Mouse (Mus musculus): Measurements from ENCODE around the gene Egln3.

Egln3 gene

DNA sequence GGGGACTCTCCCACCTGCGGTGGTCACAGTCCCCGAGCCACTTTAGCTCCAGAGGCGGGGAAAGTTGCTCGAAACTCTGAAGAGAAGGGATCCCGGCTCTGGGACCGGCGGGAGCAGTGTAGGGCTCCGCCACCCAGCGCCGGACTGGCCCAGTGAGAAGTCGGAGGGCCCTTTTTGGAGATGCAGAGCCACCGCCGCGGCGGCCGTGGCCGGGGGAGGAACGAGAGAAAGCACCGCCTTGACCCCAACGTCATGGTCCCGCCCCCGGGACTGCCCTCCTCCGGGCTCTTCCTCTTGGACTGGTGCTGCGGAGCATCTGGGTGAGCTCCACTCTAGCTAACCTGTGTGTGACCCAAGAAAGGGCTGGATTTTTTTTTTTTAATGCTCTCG, at the start of gene Egln3:
Gene Egln3 (minus strand): TSS at position 205 of the 390 bp plus-strand sequence.
- in situ Hi-C loops (cut with MseI, MboI): loop anchor here (25.0 kb wide), 1 partner anchor 284 kb away; no protein-coding TSS in a partner anchor

DNA sequence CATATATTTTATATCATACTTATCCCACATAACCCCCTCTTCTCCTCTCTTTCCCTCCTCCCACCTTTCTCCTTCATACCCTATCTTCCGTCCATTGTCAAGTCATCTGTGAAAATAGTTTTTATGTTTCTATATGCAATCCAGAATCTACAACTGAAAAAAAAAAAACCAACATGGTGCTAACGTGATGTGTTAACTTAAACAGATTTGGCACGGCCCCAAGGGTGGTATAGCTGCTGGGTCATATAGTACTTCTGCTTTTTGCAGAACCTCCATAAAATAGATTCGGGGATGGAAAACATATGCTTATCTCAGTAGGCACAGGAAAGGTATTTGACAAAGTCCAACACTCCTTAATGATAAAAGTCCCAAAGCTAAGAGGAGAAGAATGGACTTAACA, 49.8 kb upstream of the Egln3 start:
- in situ Hi-C loops (cut with MseI, MboI): no loop called here

DNA sequence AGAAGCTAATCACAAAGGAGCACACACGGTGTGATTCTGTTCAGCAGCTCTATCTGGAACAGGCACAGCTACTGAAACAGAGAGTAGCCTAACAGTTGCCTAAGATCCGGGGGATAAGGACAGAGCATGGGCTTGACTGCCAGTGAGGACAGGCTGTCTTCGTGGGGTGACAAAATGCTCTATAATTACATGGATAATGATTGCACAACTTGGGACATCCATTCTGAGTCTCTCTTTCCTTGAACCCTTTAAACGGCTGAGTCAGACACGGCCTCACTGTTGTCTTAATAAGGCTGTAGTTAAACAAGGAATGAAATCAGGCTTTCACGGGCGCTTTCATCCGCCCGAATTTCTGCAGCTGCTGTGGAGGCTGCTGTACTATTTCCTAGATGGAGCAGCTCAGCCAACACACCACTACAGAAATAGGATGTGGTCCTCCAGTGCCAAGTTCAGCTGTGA, 48.3 kb upstream of the Egln3 start:
- in situ Hi-C loops (cut with MseI, MboI): no loop called here

DNA sequence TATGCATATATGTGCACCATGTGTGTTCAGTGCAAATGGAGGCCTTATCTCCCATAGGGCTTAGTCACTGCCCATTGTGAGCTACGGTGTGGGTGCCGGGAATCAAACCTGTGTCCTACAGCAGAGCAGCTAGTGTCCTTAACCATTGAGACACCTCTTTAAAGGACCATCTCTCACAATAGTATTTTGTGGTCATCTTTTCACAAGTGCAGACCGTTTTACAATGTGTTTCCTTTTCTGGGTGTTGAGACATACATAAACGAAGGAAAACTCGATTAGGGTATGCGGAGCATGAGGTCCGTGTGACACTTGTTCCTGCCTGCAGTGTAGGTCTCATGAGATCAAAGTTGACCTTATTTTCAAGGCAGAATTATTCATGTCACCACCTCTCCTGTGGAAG, 44.2 kb upstream of the Egln3 start:
- in situ Hi-C loops (cut with MseI, MboI): no loop called here

DNA sequence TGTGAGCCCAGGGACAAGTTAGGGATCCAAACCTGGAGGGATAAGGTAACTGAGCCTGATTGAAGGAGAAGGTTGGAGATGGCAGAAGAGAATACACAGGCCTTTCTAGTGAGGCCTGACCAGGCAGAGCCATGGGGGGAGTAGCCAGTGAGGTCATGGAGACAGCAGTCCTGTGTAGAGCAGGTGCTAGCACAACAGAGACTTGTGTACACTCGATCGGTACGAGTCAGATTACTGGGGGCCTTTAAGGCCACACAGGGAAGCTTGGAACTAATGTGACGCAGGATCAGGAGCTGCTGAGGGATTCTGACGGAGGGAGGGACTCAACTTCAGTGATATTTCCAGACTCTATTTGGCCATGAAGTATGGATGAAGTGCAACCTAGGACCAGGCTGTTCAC, 39.5 kb upstream of the Egln3 start:
- in situ Hi-C loops (cut with MseI, MboI): no loop called here

DNA sequence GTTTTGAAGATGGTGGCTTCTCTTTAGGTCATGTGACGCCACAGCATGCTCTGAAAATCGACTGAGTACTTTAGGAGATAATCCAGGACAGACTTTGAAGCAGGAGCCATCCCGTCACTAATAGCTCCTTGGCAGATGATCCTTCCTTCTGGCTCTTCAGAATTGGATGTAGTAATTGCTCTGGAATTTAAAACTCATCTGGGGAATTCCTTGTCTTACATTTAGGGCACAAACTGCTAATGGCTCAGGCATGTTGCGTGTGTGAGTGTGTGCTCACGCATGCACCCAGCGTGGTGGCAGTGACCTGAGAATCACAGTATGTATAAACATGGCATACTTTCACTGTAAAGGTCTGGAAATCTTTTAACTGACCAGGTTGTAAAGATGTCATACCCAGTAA, 38.3 kb upstream of the Egln3 start:
- in situ Hi-C loops (cut with MseI, MboI): no loop called here

DNA sequence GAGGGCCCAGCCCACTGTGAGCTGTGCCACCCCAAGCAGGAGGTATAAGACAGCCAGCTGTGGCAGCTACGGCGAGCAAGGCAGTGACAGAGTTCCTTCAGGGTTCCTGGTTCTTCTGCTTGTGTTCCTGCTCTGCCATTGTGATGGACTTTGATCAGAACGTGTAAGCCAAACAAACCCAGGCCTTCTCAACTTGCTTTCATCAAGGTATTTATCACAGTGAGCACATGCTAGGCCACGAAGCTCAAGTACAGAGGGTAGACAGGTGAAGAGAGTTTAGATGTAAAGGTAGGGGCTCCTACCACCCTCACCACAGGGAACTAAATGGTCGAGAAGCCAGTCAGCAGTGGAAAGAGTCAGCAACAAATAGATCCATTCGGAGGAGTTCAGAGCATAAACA, 30.1 kb upstream of the Egln3 start:
- in situ Hi-C loops (cut with MseI, MboI): no loop called here

DNA sequence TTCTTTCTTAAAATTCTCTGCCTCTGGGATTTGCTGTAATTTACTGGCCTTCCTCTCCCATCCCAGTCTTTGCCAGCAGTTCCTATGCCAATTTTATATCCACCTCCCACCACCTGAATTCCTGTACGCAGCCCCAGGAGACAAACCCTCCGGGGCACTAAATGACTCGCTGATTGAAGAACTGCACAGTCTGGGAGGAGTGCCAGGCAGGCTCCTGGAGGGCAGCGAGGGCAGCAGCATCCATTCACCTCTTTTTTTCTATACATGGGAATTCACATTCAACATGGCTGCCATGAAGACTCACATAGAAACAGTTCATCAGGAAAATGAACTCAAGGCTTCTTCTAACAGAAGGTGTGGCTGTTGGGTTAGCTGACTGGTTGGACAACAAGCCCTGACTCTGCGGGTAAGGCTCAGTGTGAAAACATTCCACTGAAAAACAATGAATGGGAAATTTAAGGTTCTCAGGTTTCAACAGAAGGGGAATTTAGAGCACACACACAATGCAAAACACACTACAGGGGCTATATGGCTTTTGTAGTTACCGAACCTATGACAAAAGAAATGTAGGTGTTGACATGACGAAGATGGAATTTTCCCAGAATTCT, 29.4 kb upstream of the Egln3 start:
- in situ Hi-C loops (cut with MseI, MboI): no loop called here

DNA sequence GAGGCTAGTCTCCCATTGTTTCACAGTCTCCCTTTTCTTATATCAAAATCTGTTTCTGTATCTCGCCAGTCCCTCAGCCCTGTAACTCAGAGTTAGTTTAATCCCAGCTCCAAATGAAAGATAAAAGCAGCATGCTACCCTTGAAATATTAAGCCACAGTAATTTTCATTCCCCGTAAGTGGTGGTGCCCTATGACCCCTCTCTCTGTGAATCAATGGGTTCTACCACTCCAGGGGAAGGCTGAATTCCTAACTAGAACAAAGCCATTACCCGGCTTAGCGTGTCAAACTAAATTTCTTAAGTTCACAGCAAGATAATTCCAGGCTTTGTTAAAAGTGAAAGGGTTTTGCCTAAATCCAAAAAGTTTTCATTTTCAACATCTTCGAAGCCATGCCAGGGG, 28.8 kb upstream of the Egln3 start:
- in situ Hi-C loops (cut with MseI, MboI): no loop called here

DNA sequence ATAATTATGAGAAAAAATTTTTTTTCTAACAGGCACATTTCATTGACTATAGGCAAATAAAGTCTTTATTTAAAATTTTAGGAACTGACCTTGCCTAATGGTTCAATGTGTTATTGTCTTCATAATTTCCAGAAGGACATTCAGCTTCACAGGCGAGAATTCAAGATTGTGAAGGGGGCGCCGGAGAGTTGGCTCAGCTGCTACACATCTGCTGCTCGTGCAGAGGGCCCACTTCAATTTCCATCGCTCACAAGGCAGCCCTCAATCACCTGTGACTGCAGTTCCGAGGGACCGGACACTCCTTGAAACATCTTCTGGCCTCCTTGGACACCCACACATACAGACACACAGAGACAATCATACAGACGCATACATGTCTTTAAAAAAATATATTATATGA, 23.9 kb upstream of the Egln3 start:
- in situ Hi-C loops (cut with MseI, MboI): no loop called here

DNA sequence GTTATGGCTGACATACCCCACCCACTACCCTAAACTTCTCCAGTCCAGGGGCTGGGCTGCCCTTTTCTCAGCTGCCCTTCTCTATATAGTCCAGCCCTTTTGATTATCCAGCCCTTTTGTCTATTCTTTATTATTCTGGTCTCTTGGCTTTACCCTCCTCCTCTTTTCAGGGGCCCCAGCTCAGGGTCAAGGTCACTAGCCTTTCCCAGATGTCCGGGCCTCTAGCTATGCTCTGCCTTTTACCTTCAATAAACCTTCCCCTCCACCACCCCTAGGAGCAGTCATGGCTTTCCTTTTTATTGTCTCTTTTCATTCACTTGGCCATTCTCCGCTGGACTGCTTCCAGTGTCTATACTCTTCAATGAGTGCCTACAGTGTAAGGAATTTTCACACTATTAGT, 22.7 kb upstream of the Egln3 start:
- in situ Hi-C loops (cut with MseI, MboI): no loop called here

DNA sequence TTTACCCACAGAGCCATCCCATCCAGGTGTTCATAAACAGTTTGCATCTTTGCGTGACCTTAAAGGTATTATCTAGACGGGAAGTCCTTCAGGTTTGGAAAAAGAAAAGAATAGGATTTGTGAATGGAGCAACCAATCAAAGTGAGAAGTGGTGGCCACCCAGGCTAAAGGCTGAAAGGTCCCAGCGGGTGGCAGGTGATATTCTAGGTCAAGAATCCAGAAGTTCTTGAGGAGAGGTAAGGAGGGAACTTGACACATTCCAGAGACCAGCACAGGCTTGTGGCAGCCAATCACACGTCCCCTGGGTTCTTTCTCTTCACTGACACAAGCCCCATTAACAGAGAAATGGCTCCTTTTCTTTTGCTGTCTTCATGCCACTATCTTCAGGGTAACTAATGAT, 21.9 kb upstream of the Egln3 start:
- in situ Hi-C loops (cut with MseI, MboI): no loop called here

DNA sequence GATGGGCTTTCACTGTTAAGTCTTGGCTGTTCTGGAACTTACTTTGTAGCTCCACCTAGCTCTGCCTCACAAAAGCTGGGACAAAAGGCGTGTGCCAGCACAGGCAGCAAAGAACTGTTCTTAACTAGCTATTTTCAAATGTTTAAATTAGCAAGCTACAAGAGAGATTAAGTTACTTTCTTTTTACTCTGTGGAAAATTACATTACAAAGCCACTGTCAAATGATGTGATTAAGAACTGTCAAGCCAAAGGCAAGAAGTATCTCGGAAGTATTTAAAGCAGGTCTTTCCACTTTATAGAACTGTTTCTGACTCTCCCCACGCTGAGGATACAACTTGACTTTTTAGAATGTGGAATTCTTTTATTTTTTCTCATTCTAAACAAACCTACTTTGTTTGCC, 21.4 kb upstream of the Egln3 start:
- in situ Hi-C loops (cut with MseI, MboI): no loop called here

DNA sequence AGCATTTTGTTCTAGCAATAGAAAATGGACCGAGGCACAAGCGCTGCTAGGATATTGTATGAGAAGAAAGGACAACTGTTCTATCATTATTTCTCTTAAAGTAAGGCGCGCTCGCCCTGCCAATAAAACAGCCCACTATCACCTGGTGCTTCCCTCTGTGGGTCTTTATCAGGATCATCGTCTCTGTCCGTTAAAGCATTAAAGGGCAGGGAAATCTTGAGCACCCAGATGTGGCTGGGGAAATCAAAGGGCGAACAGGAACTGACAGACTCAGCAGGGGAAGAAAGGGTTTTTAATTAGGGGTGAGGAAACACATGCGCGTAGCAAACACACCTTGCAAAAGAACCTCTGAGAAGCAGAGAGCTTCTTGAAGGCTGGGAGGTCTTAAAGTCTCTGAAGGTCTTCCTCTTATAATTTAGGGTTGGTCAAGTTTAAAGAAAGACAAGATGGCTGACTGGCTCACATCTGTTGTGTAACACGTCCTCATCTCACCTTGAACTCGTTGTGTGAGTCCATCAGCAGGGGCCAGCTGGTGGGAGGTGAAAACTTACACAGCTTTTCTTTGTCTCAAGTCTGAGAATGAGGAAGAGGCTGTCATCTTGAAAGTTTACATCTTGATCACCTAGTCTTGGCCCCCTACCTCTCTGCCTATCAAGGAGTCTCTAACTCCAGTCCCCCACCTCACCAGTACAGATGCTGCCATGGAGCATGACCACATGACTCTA, 18.5 kb upstream of the Egln3 start:
- in situ Hi-C loops (cut with MseI, MboI): loop anchor here (25.0 kb wide), 1 partner anchor 265 kb away; no protein-coding TSS in a partner anchor

DNA sequence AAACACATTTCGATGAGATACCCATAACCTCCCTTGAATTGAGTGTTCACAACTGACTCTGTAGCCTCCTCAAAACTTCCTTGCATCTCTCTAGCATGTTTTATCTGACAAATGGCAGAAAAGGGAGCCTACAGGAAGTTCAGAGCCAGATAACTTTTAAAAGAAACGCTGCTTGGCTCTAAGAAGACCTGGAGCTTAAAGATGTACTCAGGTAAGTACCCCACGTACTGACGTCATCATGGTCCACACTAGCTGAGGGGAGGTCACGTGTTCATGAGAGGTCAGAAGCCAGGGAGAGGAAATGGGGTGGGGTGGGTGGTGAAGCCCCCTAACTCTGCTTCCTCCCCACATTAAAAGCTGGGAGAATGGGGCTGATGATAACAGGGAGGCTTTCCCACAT, 13.0 kb upstream of the Egln3 start:
- in situ Hi-C loops (cut with MseI, MboI): loop anchor here (25.0 kb wide), 1 partner anchor 271 kb away; no protein-coding TSS in a partner anchor

DNA sequence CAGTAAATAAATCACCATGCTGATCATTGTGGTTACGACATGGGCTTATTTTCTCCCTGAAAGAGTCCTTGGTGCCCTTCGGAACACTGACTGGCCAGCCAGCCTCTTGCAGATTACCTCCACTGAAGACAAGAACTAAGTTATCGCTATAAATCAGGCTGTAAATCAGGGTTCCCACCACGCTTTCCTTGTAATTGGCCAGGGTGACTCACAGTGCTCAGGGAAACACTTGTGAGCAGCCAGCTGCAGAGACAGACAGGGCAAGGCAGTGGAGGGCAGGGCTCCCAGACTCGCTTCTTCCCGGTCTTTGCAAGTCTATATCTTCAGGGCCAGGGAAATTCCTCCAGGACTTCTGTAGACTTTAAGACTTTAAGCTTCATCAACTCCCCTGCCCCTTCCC, 10.8 kb upstream of the Egln3 start:
- in situ Hi-C loops (cut with MseI, MboI): loop anchor here (25.0 kb wide), 1 partner anchor 273 kb away; no protein-coding TSS in a partner anchor

DNA sequence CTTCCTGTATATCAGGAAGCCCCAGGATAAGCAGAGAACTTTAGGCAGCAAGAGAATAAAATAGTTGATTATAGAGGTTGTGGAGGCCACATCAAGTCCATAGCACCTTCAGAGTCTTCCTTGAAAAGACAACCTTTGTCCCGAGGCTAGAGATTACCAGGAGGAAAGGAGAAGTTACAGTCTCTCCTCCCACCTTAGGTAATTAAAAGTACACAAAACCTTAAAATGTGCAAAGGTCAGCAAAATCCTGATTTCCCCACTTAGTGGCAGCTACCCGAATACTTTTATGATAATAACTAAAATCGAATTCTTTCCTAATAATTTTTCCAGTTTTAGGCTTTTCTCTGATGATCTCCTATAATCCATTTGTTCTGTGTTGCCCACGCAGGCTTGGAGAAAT, 10.2 kb upstream of the Egln3 start:
- in situ Hi-C loops (cut with MseI, MboI): loop anchor here (25.0 kb wide), 1 partner anchor 273 kb away; no protein-coding TSS in a partner anchor

DNA sequence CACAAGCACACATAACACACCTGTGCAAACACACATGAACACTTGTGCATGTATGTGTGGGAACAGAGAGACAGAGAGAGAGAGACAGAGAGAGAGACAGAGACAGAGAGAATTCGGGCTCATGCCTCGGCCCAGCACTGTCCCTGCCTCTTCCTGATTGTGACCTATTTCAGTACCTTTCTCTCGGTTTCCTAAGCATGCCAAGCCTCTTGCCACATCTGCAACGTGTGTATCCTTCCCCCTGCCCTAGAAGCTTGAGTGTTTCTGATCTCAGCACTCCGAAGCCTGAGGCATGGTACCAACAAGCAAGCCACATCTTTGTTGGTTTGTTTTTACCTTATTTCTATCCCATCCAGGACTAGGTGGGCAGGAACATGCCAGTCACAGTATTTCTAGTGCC, 9.6 kb upstream of the Egln3 start:
- in situ Hi-C loops (cut with MseI, MboI): loop anchor here (25.0 kb wide), 1 partner anchor 274 kb away; no protein-coding TSS in a partner anchor

DNA sequence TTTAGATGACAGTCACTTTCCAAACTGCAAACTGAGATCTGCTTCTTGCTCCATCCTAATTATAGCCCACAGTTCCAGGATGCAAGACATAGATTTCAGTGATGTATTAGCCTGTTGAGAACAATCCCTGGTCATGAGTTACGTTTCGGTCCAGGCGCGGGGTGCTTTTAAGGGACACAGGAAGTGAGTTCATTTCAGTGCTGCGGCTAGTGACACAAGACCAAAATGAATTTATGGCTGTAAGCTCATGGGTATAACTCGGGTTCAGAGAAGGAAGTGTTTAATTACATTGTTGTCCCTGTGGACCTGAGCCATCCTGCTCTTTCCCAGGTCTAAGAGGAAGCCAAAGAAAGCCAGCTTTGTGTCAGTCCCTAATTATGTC, 5.5 kb upstream of the Egln3 start:
- in situ Hi-C loops (cut with MseI, MboI): loop anchor here (25.0 kb wide), 1 partner anchor 278 kb away; no protein-coding TSS in a partner anchor

DNA sequence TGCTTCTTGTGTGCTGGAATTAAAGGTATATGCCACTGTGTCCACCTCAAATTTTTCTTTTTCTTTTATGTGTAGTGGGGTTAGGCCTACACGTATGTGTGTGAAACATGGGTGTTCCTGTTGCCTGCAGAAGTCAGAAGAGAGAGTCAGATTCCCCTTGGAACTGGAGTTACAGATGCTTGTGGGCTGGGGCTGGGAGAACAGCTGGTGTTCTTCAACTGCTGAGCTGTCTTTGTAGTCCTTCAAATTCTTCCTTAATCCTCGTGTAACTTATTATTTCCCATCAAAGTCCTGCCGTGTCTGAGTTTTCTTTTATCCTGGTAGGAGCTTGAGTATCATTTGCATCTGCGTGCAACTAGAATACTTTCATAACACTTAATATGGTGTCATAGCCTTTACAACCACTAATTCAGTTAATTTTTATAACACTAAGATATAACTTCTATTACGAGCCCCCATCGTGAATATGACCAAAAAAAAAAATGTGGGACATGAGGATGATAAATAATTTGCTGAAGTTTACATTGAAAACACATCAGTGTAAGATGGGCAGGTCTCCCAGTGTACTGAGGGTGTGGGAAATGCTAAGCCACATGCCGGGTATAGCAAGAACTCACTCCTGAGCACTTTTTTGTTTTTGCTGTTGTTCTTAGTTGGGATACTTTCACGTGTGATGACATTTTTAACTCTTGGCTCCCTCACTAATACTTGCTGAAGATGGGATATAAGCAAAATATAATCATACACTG, 4.9 kb upstream of the Egln3 start:
- in situ Hi-C loops (cut with MseI, MboI): loop anchor here (25.0 kb wide), 1 partner anchor 279 kb away; no protein-coding TSS in a partner anchor

DNA sequence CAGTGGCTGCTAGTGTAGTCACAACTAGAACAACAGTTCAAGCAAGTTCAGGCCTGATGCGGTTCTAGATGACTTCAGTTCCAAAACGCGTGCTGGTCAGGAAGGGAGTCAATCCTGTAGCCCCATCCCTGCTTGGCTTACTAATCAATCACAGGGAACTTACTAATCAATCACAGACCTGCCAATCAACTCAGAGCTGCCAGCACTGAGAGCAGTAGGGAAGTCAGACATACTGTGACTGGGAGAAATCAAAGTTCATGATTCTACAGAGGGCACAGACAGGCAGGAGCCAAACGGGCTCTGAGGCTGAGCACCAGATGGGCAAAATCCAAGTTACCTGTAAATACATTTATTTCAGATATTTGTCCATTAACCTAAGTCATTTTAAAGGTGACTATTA, 2.1 kb upstream of the Egln3 start:
- in situ Hi-C loops (cut with MseI, MboI): loop anchor here (25.0 kb wide), 1 partner anchor 282 kb away; no protein-coding TSS in a partner anchor

DNA sequence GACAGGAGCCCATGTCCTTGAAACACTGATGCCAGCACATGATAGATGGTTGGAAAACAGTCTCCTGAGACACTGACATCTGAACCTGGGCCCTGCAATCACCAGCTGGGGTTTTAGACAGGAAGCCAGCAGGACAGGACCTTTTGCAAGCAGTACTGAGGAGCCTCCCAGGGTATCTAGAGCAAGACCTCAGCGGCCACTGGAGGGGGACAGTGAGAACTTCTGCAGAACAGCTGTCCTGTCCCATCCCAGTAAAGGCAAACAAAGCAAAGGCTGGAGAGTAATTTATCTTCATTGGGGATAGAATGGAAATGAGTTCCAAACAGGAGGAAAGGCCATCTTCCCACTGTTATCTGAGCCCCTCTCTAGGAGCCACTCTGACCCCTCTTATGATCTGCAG, 1.5 kb upstream of the Egln3 start:
- in situ Hi-C loops (cut with MseI, MboI): loop anchor here (25.0 kb wide), 1 partner anchor 282 kb away; no protein-coding TSS in a partner anchor
